Mouse (Mus musculus): ENCODE measurements around the gene Amdhd2.

The Amdhd2 gene

DNA sequence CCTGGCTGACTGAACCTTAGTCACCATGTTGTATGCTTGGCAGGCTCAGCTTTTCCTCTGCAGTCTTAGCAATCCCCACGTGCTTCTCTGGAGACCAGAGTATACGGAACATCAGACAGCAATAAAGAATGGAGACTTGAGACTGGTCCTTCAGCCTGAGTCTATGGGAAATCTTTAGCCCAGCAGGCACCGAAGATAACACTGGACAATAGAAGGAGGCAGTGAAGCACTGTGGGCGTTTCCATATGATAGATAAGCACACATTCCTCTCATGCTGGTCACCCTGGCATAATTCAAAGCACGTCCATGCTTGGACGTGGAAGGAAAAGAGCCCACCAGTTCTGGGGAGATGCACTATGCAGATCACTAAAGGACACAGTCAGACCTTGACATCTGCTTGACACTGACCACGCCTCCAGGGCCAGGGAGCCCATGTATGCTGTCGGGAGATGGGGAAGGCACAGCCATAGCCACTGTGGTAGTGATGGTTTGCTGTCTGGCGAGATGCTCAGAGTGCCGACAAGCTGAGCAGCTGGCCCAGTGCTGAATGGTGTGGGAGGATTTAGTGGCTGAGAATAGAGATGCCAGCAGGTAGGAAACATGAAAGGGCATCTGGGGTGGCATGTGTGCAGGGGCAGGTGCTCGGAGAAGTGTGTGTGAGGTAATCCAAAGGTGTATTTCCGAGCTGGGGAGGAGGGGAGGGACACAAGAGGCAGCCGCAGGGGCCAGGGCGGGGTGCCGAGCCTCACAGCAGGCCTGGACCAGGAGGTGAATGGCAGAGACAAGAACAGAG, 33.7 kb upstream of the Amdhd2 start:
- DNase-seq, result no peak

DNA sequence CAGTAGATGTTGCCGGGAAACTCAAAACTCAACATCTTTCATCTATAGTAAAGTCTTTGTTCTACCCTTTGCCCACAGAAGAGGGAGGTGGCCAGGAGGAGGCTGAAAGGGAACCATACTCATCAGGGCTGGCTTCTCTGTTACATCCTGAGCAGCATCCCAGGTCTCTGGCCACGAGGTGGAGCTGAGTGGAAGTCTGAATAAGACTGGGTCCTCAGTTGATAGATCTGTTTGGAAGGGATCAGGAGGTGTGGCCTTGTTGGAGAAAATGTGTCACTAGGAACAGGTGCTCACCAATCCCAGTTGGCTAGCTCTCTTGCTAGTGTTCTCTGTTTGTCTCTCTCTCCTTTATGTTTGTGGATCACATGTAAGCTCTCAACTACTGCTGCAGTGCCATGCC, 31.8 kb upstream of the Amdhd2 start:
- no peak for DNase-seq

DNA sequence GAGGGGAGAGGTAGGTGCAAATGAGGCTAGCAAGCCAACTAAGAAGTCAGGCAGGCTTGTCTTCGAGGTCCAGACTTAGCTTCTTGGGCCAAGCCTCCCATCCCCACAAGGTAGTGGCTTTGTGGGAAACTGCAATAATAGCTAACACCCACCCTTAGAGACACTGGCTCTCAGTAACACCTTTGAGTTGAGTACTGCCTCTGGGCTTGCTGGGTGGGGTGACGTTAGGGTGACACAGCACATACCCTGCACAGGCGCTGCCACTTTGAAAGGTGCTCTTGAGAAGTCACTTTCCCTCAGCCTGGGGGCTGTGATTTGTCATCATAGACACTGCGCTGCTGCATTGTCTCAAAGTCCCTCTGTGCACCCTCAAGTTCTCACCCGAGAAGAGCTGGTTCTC, 30.2 kb upstream of the Amdhd2 start:
- no peak for DNase-seq

DNA sequence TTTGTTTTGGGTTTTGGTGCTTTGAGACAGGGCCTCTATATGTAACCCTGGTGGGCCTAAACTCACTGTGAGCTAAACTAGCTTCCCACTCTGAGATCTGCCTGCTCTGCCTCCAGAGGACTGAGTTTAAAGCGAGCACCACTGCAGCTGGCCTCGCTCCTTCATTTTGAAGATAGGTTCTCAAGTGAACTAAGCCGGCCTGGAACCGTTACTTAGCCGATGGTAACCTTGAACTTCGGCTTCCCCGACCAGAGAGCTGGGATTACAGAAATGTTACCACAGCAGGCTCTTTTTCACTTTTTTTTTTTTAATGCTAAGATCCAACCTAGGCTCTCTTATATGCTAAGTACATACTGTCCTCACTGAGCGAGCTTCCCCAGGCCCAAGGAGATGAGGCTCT, 29.7 kb upstream of the Amdhd2 start:
- no peak for DNase-seq

DNA sequence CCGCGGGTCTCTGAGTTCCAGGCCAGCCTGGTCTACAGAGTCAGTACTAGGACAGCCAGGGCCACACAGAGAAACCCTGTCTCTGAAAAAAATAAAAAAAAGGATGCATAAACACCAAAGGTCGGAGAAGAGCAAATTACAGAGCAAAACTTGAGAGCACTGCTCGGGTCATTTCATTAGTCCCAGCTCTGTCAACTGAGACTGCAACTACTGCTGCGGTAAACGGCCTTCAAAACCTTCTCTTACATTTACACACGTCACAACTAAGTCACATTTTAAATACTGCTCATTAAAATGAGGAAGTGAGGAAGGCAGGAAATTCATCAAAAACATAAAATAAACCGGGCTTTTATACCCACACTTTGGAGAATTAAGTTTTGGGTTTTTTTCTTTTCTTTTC, 29.3 kb upstream of the Amdhd2 start:
- no peak for DNase-seq

DNA sequence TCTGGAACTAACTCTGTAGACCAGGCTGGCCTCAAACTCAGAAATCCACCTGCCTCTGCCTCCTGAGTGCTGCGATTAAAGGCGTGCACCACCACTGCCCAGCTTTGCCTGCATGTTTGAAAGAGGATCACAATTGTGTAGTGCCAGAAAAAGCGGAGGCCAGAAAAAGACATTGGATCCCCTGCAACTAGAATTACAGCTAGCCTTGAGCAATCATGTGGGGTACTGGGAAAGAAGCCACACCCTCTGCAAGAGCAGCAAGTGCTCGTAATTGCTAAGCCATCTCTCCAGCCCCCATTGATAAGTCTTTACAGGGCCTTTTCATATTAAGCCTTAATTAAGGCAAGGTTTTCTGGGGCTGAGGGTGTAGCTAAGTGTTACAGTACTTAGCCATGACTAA, 27.9 kb upstream of the Amdhd2 start:
- no peak for DNase-seq

DNA sequence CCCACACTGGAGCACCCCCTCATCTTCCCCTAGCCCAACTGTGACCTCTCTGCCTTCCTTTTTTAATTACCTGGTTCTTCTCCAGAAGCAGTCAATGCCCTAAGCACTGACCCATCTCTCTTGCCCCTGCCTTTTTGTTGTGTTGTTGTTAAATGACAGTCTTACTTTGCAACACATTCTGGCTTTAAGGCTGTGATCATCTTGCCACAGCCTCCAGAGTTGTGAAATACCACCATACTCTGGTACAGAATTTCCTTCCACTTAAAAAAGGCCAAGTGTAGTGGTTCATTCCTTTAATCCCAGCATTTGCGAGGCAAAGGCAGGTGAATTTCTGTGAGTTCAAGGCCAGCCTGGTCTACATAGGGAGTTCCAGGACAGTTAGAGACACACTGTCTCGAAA, 27.4 kb upstream of the Amdhd2 start:
- DNase-seq, result no peak

DNA sequence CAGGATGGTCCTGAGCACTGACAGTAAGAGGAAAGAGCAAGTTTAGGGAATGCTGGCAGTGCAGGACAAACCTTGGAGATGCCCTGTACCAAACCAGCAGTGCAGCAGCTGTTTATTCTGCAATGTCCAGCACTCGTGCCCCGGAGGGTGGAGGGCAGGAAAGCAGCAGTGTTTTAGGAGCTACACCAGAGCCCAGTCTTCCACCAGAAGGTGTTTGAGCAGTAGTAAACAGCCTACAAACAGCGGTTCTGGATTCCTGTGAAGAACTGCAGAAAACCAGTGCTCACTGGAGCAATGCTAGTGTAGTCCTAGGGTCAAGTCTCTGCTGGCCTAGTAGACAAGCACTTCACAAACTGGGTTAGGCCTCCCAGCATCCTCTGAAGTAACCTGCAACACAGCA, 10.7 kb upstream of the Amdhd2 start:
- no peak for DNase-seq

DNA sequence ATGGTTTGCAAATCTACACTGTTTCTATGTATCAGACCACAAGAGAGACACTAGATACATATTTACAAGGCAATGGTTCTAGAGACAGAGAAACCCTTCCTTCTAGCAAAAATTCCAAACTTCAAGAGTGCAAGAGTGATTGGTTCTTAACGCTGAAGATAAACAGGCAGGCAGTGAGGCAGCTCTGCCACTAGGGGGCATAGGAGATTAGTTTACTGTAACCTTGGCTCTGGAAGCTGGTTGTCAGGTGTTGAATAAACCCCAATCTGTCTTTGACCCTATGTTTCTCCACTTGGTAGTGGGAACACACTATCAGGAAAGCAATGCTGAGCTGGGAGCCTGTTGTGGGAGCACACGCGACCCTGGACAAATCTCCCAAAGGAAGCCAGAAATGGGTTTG, 9.9 kb upstream of the Amdhd2 start:
- peak; percentile 76 for DNase-seq

DNA sequence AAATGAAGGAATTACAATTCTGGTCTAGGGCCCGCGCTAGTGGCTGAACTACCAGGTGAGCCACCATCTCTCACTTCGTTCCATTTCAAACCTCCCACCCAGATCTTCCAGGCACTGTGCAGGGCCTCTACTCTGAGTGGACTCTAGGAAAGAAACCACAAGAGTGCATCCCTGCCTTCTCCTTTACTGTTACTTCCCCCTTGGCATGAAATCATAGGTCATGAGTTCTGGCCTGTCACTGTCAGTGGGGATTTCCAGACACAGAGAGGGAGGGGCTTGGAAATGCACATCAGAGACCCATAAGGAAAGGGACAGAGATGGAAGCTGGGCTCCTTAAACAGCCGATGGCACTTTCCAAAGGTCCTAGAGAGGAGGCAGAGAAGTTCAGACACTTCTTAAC, 8.2 kb upstream of the Amdhd2 start:
- no peak for DNase-seq

DNA sequence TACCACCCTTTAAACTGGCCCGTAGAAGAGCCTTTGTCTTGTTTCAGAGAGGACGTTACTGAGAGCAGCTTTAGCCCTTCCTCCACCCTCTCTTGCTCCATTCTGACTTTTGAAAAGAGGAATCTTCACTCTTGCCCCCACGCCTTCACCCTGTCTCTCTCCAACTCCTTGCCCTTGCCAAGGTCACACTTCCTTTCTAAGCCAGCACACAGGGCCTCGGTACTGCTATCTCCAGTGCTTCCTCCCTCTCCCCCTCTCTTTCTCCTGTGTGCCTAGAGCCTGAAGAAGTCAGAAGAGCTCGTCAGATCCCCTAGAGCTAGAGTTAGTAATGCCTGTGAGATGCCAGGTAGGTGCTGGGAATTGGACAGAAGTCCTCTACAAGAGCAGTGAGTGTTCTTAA, 7.2 kb upstream of the Amdhd2 start:
- no peak for DNase-seq

DNA sequence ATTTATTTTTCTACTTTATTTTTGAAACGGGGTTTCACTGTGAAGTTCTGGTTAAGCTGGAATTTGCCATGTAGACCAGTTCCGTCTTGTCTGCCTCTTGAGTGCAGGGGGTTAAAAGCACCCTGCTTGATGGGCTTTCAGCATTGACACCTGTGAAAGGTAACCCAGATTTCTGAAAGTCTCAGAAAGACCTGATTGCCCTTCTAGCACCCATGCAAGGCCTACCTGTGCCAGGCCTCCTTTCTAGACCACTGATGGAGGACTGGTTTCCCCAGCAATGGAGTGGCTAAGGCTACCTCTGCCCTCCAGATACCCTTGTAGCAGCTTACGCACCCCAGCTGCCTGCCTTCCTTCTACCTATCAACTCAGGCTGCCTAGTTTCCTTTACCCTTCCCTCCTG, 6.6 kb upstream of the Amdhd2 start:
- DNase-seq, result no peak

DNA sequence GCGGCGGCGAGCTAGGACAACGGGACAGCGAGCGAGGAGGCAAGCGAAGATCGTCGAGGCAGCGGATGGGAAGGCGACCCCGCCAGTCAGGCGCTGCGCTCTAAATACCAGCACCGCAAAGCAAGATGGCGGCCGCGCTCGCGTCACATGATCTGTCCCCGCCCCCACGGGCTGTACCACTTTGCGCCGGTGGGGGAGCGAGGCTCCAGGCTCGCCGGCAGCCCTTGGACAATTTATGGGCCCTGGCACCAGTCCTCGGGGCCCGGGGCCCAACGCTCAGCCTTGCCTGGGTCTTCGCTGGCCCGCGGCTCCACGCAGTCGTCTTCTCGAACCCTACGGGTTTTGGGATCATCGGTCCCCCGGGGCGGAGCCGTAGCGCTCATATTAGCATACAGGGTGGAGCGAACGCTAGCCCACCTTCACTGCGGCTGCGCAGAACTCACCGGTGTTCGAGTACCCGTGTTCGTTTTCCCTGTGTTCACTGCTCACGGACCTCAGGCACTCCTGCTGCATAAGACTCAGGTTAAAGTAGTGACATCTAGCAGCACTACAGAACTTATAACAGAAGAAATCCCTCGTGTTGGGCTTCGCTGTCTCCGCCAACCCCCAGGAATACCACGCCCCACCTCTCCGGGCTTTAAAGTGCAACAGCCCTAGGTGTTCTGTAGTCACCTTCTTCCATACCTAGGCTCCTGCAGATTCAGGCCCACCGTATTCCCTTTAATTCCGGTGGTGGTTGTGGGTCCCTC, 5.9 kb upstream of the Amdhd2 start, which contains the start of gene Atp6v0c:
Gene Atp6v0c (minus strand): TSS at position 386 of the 749 bp plus-strand sequence.
- DNase-seq, result peak; percentile 97

DNA sequence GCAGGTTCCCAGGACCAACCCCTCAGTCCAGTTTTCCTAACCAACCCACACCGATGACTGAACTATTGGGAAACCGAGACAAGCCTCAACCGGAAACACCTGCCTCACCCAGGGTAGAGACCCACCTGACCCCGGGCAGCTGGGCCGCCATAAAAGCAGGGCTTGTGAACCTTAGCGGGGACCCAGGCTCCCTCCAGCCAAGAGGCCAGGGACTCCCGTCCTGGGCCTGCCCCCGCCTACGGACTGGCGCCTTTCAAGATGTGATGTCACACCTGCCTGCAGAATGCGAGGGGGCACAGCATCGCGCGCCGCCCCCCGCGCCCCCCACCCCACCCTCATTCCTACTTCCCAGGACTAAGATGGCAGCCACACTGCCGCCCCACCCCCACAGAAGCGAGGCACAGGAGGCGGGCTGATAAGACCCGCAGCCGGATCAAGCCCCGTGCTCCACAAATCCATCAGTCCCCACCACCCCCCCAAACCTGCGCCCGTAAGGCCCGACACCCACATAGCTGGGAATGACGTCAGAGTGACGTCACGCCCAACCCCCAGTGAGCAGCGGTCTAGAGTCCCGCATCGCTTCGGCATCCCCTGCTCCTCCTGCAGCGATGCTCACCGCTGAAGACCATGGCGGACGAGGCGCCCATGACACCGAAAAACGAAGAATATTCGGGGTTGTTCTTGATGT, 5.2 kb upstream of the Amdhd2 start:
- peak; percentile 76 for DNase-seq

DNA sequence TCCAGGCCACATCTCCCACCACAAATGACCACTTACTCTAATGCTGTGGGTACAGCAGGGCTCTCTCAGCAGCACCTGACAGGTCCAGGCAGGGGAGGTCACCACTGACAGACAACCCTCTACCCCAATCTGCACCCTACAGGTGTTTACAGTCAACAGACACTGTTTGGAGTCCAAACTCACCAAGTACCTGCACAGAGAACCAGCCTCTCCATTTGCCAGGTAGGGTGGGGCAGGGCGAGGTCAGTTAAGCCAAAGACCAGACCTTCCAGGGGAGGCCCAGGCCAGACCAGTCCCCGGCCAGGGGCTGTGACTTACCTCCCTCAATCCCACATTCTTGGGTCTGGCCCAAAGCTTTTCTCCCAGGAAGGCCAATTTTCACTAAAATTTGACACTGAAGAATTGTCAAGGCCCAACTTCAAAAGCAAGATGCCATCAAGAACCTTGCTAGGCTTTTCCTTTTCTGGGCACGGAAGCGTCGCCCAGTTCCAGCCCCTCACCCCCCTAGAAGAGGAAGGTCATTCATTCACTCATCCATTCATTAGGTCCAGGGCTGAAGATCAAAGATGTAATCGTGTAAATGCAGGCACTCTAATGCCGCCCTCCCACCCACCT, 4.4 kb upstream of the Amdhd2 start:
- DNase-seq, result no peak

DNA sequence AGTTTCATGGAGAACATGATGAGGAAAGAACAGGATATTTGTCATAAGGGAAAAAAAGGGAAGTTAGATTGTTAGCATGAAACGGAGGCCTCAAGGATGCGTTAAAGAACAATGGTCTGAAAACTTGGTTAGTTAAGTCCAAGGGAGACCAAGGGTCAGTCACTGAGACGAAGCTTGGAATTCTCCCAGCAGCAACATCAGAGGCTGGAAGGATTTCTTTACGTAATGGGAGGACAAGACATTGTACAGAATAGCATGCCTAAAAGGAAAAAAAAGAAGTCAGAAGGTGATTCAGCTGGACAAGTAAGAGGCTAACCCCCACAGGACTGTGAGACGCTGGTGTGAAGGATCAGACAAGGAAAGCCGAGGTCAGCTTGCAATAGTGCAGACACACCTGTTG, 3.6 kb upstream of the Amdhd2 start:
- DNase-seq, result peak; percentile 39

DNA sequence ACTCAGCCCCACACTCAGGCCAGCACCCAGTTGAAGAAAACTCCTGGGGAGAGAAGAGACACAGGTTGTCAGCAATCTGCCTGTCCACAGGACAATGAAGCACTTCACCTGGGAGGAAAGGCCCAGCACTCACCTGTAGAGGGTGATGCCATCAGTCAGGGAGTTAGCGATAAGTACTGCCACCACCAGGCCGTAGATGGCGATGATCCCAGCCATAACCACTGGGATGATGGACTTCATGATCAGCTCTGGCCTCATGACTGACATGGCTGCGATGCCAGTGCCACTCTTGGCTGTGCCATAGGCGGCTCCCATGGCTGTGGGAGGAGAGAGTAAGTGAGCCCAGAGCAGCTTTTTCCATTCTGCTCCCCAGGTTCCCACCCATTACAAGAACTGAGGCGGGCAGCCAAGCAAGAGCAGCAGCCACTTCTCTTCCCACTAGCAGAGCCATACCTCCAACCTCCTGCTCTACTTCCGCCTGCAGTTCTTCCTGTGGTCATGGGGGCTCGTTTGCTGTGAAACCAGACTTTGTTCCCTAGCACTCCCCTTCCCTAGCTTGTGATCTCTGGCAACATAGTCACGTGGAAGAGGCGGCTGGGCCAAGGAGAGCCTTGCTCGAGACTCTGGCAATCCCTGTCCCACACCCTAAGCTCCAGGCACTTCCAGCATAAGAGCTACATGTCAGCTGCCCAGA, 1.1 kb upstream of the Amdhd2 start:
- DNase-seq, result peak; percentile 70

DNA sequence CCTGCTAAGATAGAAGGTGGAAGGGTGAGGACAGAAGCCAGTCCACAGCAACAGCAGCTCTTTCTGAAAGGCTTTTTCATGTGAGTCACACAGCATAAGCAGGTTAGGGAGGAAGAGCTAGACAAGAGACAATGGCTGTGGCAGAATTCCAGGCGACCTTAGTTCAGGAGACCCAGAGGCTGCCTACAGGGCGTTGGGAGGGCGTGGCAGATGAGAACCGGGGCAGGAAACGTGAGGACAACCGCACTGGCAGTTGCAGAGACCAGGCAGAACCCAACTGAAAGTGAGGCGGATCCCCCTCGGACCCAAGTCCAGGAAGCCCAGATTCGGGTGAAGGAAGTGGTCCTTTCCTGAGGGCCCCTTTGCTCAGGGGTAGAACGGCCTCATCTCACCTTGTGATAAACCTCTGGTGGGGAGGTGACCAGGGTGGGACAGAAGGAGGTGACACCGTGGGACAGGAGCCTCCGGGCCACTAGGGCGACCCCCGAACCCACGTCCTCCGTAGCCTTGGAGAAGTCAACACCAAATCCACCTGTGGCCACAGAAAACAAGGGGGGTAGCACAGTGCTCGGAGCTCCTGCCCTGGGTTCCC, 886 bp downstream of the Amdhd2 start:
- DNase-seq, result peak; percentile 88

DNA sequence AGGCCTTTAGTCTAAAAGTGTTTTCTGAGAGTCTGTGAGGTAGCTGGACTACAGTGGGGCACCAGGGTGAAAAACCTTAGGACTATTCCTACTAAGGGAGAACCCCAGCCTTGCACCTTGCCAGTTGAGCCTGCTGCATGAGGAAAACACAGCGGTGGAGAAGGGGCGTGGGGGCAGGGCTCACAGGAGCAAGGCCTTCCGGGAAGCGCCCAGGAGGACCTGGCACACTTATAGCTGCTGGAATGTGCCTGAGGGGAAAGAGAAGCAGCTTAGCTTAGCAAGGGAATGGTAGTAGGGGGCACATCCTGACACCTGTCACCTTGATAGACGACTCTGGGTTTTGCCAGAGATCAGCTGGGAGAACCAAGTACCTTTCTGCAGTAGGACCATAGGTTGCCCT, 2.1 kb downstream of the Amdhd2 start:
- no peak for DNase-seq

DNA sequence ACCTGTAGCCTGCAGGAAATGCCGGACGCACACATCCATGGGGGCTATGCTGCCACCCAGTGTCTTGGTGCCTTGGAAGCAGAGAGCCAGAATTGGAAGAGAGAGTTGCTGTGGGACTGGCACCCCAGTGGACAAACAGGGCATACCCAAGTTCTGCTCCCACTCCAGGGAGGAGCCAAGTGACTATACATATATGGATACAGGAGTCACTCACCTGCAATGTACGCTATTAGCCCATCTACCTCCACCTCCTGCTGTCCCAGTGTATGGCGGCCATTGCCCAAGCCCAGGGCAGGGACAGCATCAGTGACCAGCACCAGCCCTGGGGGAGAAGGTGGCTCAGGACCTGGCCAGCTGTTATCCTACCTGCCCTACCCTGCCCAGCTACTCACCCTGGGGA, 6.0 kb downstream of the Amdhd2 start:
- DNase-seq, result no peak

DNA sequence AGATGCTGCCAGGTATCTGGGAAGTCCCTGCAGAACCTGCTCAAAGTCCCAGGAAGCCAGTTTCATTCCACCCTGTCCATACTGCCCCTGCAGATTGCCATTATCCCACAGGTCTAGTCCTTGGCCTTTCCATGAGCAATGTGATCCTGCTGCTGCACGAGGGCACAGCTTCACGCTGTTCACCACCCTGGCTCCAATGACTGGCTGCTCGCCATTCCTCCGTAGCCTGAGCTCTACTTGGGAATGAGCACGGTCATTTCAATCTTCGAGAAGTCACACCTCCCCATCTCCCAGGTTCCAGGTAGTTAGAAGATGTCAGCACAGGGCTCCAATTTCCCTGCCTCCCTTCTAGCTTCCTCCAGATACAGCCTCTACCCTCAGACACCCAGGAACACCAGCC, 6.4 kb downstream of the Amdhd2 start:
- no peak for DNase-seq

DNA sequence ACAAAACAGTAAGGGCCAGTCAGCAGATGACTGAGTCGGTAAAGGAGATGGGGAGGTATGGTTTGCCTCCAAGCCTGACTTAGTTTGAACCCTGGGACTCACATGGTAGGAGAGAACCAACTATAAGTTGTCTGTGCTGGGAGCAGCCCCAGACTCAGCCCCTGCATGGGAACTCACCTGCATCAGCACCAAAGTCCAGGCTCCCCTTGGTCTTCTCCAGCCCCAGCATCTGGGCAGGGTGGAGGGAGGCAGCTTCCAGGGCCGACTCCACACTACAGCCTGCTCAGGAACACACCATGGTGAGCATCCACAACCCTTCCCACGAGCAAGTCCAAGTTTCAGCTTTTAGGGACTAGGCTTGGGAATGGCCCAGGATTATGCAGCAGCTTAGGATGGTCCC, 7.2 kb downstream of the Amdhd2 start:
- DNase-seq, result no peak
